Comparison of ENCODE assay signal across 10 mouse cellular contexts in genomic region chr17:64754142-64754863, GRCm38 (mm10).
DNase-seq lines count a peak whose midpoint lies in the region; ATAC-seq lines count a peak whose summit lies in the region.
"Had no signal": no experiment of that assay in that cellular context is flagged by ENCODE, and none has a peak within 500 bp of the region (broad histone marks: within the 10 kb centered on the region; RNA-seq: fewer than 3 reads in every experiment).

No protein-coding gene starts in this region.

- no peak overlapping the region for H3K4me3 ChIP-seq in heart, embryonic 16.5 days (ENCODE audit: low read length)
- H3K4me3 ChIP-seq in brown adipose tissue, adult 24 weeks (ENCODE audit: insufficient read depth, low read depth, low read length), result no peak overlapping the region
- H3K4me3 ChIP-seq in hindbrain, embryonic 13.5 days, result no peak overlapping the region
- H3K4me3 ChIP-seq: neural tube, embryonic 13.5 days had no signal

- no peak overlapping the region for H3K4me2 ChIP-seq in heart, embryonic 16.5 days (ENCODE audit: low read depth, low read length)
- no peak overlapping the region for H3K4me2 ChIP-seq in hindbrain, embryonic 13.5 days
- H3K4me2 ChIP-seq: neural tube, embryonic 13.5 days had no signal

- peaks cover 11% of the 10 kb centered on the region for H3K36me3 ChIP-seq in heart, embryonic 16.5 days (ENCODE audit: control insufficient read depth, insufficient read depth)
- H3K36me3 ChIP-seq in hindbrain, embryonic 13.5 days, result peaks cover 9% of the 10 kb centered on the region

- peak overlapping the region; percentile 49; the same call in 1 of the 2 replicates for H3K27ac ChIP-seq in heart, embryonic 16.5 days (ENCODE audit: low read length)
- H3K27ac ChIP-seq in brown adipose tissue, adult 24 weeks (replicated peaks; ENCODE audit: low read depth, low read length), result peak overlapping the region; percentile 69; the same call in 1 of the 2 replicates
- no peak overlapping the region for H3K27ac ChIP-seq in hindbrain, embryonic 13.5 days
- H3K27ac ChIP-seq: neural tube, embryonic 13.5 days had no signal

- ATAC-seq in heart, embryonic 16.5 days (replicated peaks; ENCODE audit: extremely low read depth, insufficient read depth, low FRiP score), result peak; percentile 32; the same call in 1 of the 2 replicates
- ATAC-seq in hindbrain, embryonic 13.5 days (ENCODE audit: low FRiP score), result no peak

- no peaks in the 10 kb centered on the region for H3K27me3 ChIP-seq in heart, embryonic 16.5 days (ENCODE audit: control insufficient read depth, insufficient read depth, low read length)
- no peaks in the 10 kb centered on the region for H3K27me3 ChIP-seq in hindbrain, embryonic 13.5 days
- H3K27me3 ChIP-seq: neural tube, embryonic 13.5 days had no signal

- intact Hi-C loops in heart, postnatal 10 days (cut with DNase I), result no loop called here

- WGBS in heart, embryonic 16.5 days, result 72% methylated on average over 9 of the region's 9 CpGs
- 75% methylated on average over 9 of the region's 9 CpGs for WGBS in hindbrain, embryonic 13.5 days

- no peaks in the 10 kb centered on the region for H3K4me1 ChIP-seq in heart, embryonic 16.5 days (ENCODE audit: control insufficient read depth, insufficient read depth, low read length)
- no peaks in the 10 kb centered on the region for H3K4me1 ChIP-seq in brown adipose tissue, adult 24 weeks (ENCODE audit: control insufficient read depth, insufficient read depth, insufficient read length, low read length)
- H3K4me1 ChIP-seq in hindbrain, embryonic 13.5 days (replicated peaks), result 0 out of 2 replicates have a peak, but pooled peaks cover 3% of the 10 kb centered on the region
- H3K4me1 ChIP-seq: neural tube, embryonic 13.5 days had no signal

- no peak overlapping the region for H3K9ac ChIP-seq in heart, embryonic 16.5 days (ENCODE audit: low read length)
- H3K9ac ChIP-seq in hindbrain, embryonic 13.5 days, result no peak overlapping the region
- H3K9ac ChIP-seq: neural tube, embryonic 13.5 days had no signal

- H3K9me3 ChIP-seq in heart, embryonic 16.5 days (replicated peaks; ENCODE audit: control insufficient read depth, low read length), result no peaks in the 10 kb centered on the region
- no peaks in the 10 kb centered on the region for H3K9me3 ChIP-seq in hindbrain, embryonic 13.5 days
- H3K9me3 ChIP-seq: neural tube, embryonic 13.5 days had no signal

- no peak for DNase-seq in heart, postnatal 10 days
- peak; percentile 68 for DNase-seq in CD4-positive, CD25-positive, alpha-beta regulatory T cell, adult 2 months (ENCODE audit: low read depth, low spot score)
- peak; percentile 27 for DNase-seq in retina, postnatal 1 day
- DNase-seq in adipocyte (ENCODE audit: low spot score), result no peak
- DNase-seq in layer of hippocampus, adult 9-10 months (ENCODE audit: low spot score), result no peak
- DNase-seq: layer of hippocampus, postnatal 36 days had no signal

Comparison
In these comparisons a context has a peak if more than half of its experiments do, and no peak if none do; other contexts are left out.
1. DNase-seq: peak in CD4-positive, CD25-positive, alpha-beta regulatory T cell, adult 2 months (single experiment) and retina, postnatal 1 day (single experiment); none in heart, postnatal 10 days (0 of 2), adipocyte (single experiment) and layer of hippocampus, adult 9-10 months (single experiment).